Mouse (Mus musculus) gastrocnemius, adult 8-10 months (tissue): Measurements from ENCODE around the gene P4hb. TPM values are rescaled to one million over a fixed set of nuclear protein-coding genes. Genes with fewer than 3 reads are reported as not detected.

Source experiments
- DNase-seq, 2 experiments: peaks; one replicate each; pipeline ENCODE4 v3.0.0; 2022; ENCODE audit warnings: low spot score in 2 of 2
- total RNA-seq, 4 experiments: library from RNA; stranded (reverse); gene quantifications; 2 replicates each; pipeline ENCODE4 v1.2.4; 2022

P4hb gene
- total RNA-seq, 4 experiments from 2014 or later = 162 to 245 (median 209) TPM

DNA sequence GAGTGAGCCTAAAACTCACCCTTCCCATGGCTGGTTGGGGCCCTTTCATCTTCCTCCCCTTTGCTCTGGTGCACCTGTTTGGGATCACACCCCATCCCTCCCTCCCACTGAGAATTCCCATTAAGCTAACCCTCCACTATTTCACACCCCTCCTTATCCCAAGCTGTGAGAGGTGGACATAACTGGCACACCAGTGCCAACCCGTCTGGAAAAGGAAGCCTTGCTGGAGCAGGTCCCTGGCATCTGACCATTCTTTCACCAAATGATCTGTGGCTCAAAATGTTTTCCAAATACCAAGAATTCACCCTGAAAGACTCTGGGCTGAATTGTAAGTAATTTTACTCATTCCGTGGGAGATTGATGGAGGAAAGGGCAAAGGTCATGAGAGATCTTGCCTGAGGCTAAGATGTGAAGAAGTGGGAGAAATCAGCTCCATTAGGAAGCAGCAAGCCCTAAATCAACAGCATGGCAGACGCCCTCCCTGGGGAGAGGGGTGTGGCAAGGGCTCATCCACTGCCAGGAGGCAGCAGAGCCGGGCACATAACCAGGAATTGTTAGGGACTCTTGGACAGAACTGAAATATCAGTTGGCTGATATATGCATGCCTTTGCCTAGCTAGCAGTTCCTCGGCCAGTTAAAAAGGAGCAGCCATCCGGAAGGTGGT is 60.1 kb downstream of the P4hb start:
- DNase-seq = no peak

DNA sequence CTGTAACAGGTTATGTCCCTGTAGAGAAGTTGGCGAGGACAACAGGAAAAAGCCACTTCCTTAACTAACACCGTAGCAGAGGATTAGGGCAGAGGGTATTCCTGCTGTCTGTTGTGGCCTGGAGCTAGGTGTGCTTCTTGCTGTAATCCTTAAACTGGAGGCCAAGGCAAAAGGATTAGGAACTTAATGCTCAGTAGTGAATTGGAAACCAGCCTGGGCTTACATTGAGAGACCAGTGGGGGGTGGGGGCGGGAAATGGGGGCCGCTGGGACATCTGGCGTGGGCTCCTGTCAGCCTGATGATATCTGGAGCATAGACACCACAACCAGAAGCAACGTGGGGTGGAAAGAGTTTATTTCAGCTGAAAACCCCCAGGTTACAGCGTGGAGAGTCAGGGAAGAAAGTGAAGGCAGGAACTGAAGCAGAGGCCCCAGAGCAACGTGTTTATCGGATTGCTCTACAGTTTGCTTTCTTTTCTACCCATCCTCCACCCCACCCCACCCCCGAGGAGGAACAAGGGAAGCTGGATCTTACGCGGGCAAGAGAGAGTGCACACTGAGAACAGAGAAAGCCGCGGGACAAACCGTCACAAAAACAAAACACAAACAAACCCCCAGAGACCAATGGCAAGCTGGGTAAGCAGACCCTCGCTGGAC is 62.5 kb downstream of the P4hb start:
- no peak for DNase-seq

Other genes with a start within 250 kb of the P4hb start
- gene Actg1, start 224.7 kb downstream of the P4hb start, total RNA-seq = 100 to 1,000 TPM; 131 to 185 (median 162) TPM
- under 1 TPM in 3 of 4 experiments, not detected in 1; 0.21 to 0.54 (median 0.29) TPM for gene Fscn2, start 211.7 kb downstream of the P4hb start, total RNA-seq
- 10 to 100 TPM; 11.5 to 13.5 (median 13.3) TPM for gene Faap100, start 194.5 kb downstream of the P4hb start, total RNA-seq
- gene Nploc4, start 135.5 kb downstream of the P4hb start, total RNA-seq = 10 to 100 TPM; 87.7 to 97.5 (median 90.6) TPM
- gene Tspan10, start 130.6 kb downstream of the P4hb start, total RNA-seq = 1 to 10 TPM in 1 of 4 experiments, not detected in 3; 1.2 TPM
- 1 to 10 TPM in 2 of 4 experiments, under 1 TPM in 2; 0.70 to 1.0 (median 0.94) TPM for gene Pde6g, start 119.8 kb downstream of the P4hb start, total RNA-seq
- 10 to 100 TPM; 20.4 to 26.4 (median 22.2) TPM for gene Oxld1, start 115.2 kb downstream of the P4hb start, total RNA-seq
- 1 to 10 TPM; 4.5 to 6.0 (median 5.1) TPM for gene Ccdc137, start 115.1 kb downstream of the P4hb start, total RNA-seq
- gene Arl16, start 105.6 kb downstream of the P4hb start, total RNA-seq = 1 to 10 TPM; 4.7 to 7.5 (median 6.2) TPM
- gene Mrpl12, start 88.6 kb downstream of the P4hb start, total RNA-seq = 100 to 1,000 TPM; 121 to 138 (median 132) TPM
- 1 to 10 TPM; 1.9 to 5.0 (median 3.1) TPM for gene Slc25a10, start 81.4 kb downstream of the P4hb start, total RNA-seq
- under 1 TPM in 1 of 4 experiments, not detected in 3; 0.29 TPM for gene Gcgr, start 42.6 kb downstream of the P4hb start, total RNA-seq
- gene Mcrip1, start 23.5 kb downstream of the P4hb start, total RNA-seq = 10 to 100 TPM; 18.6 to 20.5 (median 20.1) TPM
- gene Ppp1r27, start 22.1 kb downstream of the P4hb start, total RNA-seq = 100 to 1,000 TPM; 157 to 382 (median 178) TPM
- gene Arhgdia, start 8.4 kb upstream of the P4hb start, total RNA-seq = 10 to 100 TPM; 74.3 to 86.2 (median 80.7) TPM
- 10 to 100 TPM; 20.1 to 40.8 (median 35.8) TPM for gene Alyref, start 25.1 kb upstream of the P4hb start, total RNA-seq
- gene Anapc11, start 25.2 kb upstream of the P4hb start, total RNA-seq = 10 to 100 TPM; 42.5 to 54.1 (median 49.7) TPM
- not detected for gene Npb, start 35.2 kb upstream of the P4hb start, total RNA-seq
- 10 to 100 TPM; 20.0 to 26.8 (median 26.0) TPM for gene Pcyt2, start 44.7 kb upstream of the P4hb start, total RNA-seq
- 1 to 10 TPM; 2.6 to 4.5 (median 3.8) TPM for gene Sirt7, start 52.0 kb upstream of the P4hb start, total RNA-seq
- 10 to 100 TPM; 49.5 to 63.3 (median 59.3) TPM for gene Mafg, start 60.3 kb upstream of the P4hb start, total RNA-seq
- gene Pycr1, start 70.5 kb upstream of the P4hb start, total RNA-seq = 1 to 10 TPM; 3.7 to 5.3 (median 4.8) TPM
- gene Myadml2, start 74.9 kb upstream of the P4hb start, total RNA-seq = 100 to 1,000 TPM; 112 to 153 (median 132) TPM
- under 1 TPM in 1 of 4 experiments, not detected in 3; 0.22 TPM for gene Notum, start 87.9 kb upstream of the P4hb start, total RNA-seq
- 10 to 100 TPM; 32.2 to 39.8 (median 35.2) TPM for gene Aspscr1, start 99.7 kb upstream of the P4hb start, total RNA-seq
- gene Cenpx, start 140.5 kb upstream of the P4hb start, total RNA-seq = 10 to 100 TPM; 26.1 to 31.0 (median 27.3) TPM
- gene Lrrc45, start 140.7 kb upstream of the P4hb start, total RNA-seq = 1 to 10 TPM; 1.8 to 4.4 (median 2.9) TPM
- gene Rac3, start 148.2 kb upstream of the P4hb start, total RNA-seq = 1 to 10 TPM in 2 of 4 experiments, under 1 TPM in 2; 0.75 to 1.2 (median 0.89) TPM
- 1 to 10 TPM; 7.9 to 9.8 (median 8.7) TPM for gene Dcxr, start 154.0 kb upstream of the P4hb start, total RNA-seq
- gene Cbr2, start 158.9 kb upstream of the P4hb start, total RNA-seq = 10 to 100 TPM in 2 of 4 experiments, 1 to 10 TPM in 2; 6.1 to 30.8 (median 10.4) TPM
- gene Hmga1b, start 189.5 kb upstream of the P4hb start, total RNA-seq = 10 to 100 TPM; 14.8 to 40.9 (median 19.1) TPM
- 10 to 100 TPM; 10.8 to 13.6 (median 13.1) TPM for gene Rfng, start 211.0 kb upstream of the P4hb start, total RNA-seq
- 10 to 100 TPM; 65.4 to 71.6 (median 69.3) TPM for gene Gps1, start 211.0 kb upstream of the P4hb start, total RNA-seq
- 10 to 100 TPM; 29.0 to 36.8 (median 35.0) TPM for gene Dus1l, start 223.2 kb upstream of the P4hb start, total RNA-seq